Mouse (Mus musculus): ENCODE data around the gene N4bp2l2. TPM values are rescaled to one million over a fixed set of nuclear protein-coding genes. Genes with fewer than 3 reads are reported as not detected.
"Not testable (repeated sequence)": the region's sequence is repeated elsewhere in the genome, so short reads cannot be mapped to it uniquely, and the experiment has no call there.

The N4bp2l2 gene
- total RNA-seq, 2 experiments from 2014 or later: 68.0 to 91.7 TPM

GRCm38 (mm10) chr5:150654548-150654947 lies 11.4 kb downstream of the N4bp2l2 start:
- intact Hi-C loops (cut with DNase I): no loop called here
- no peak for DNase-seq (ENCODE audit: low spot score in 2 of 2)

DNA sequence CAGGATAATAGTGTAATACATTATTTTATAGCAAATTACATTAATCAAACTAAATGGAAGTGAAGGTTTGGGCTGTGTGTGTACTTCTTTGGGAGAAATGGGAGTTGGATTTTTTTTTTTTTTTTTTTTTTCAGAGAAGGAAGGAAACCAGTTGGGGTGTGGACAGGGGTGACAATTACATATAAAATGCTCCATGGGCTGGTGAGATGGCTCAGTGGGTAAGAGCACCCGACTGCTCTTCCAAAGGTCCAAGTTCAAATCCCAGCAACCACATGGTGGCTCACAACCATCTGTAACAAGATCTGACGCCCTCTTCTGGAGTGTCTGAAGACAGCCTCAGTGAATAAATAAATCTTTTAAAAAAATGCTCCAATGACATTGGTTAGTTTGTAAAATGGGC lies 13.4 kb downstream of the N4bp2l2 start:
- DNase-seq (ENCODE audit: low spot score in 2 of 2): no peak
- intact Hi-C loops (cut with DNase I): no loop called here

GRCm38 (mm10) chr5:150644926-150645325 lies 21.1 kb downstream of the N4bp2l2 start:
- intact Hi-C loops (cut with DNase I): no loop called here
- no peak for DNase-seq (ENCODE audit: low spot score in 2 of 2)

GRCm38 (mm10) chr5:150643390-150643789 lies 22.6 kb downstream of the N4bp2l2 start:
- intact Hi-C loops (cut with DNase I); DNase-seq (ENCODE audit: low spot score in 2 of 2): not testable (repeated sequence)

GRCm38 (mm10) chr5:150641440-150641839 lies 24.5 kb downstream of the N4bp2l2 start:
- DNase-seq (ENCODE audit: low spot score in 2 of 2): no peak
- intact Hi-C loops (cut with DNase I): no loop called here

DNA sequence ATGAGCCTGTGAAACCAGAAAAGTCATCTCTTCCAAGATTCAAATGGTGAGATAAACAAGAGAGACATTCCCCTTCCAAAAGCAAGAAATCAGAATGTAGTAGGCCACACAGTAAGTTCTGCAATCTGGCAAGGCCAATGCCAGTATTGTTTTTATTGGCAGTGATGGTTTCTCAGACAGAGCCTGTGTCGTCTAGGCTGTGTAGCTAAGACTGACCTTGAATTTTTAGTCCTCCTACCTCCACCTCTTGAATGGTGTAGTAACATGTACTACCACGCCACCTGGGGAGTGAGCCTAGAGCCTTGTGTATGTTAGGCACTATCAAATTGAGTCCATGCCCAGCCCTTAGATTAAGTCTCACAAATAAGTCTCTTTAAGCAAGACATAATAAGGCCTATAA lies 36.3 kb downstream of the N4bp2l2 start:
- no peak for DNase-seq (ENCODE audit: low spot score in 2 of 2)
- intact Hi-C loops (cut with DNase I): no loop called here

- no peak for DNase-seq (ENCODE audit: low spot score in 2 of 2)
- intact Hi-C loops (cut with DNase I): no loop called here
These were observed 36.7 kb downstream of the N4bp2l2 start for GRCm38 (mm10) chr5:150629272-150629671.

- no peak for DNase-seq (ENCODE audit: low spot score in 2 of 2)
- intact Hi-C loops (cut with DNase I): no loop called here
These were observed 40.5 kb downstream of the N4bp2l2 start for GRCm38 (mm10) chr5:150625528-150625927.

- DNase-seq (ENCODE audit: low spot score in 2 of 2): no peak
- intact Hi-C loops (cut with DNase I): no loop called here
These were observed 43.2 kb downstream of the N4bp2l2 start for GRCm38 (mm10) chr5:150622792-150623191.

GRCm38 (mm10) chr5:150621592-150621991 lies 44.4 kb downstream of the N4bp2l2 start:
- DNase-seq (ENCODE audit: low spot score in 2 of 2): no peak
- intact Hi-C loops (cut with DNase I): no loop called here

DNA sequence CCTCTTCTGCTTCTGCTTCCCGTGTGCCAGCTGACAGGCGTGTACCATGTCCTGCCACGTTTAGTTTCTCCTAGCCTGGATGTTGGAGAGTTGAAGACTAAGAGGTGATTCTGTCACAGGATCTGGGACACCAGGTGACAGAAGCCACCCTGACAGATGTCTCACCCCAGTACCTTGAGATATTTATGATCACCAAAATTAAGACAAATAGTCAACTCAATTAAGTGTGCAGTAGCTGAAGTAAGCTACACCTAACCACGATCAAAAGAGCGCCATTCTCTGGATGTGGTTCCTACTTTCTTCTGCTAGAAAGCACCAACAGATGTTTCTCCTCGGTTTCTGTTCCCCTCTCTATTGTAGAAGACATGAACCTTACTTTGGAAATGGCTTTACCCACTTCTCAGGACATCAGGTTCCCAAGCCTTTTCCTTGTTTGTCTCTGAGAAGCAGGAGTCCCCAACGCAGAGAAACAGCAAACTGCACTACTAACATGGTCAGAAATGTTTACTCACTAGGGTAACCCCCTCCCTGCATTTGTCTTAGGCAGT lies 45.3 kb downstream of the N4bp2l2 start:
- DNase-seq (ENCODE audit: low spot score in 2 of 2): no peak
- intact Hi-C loops (cut with DNase I): no loop called here

DNA sequence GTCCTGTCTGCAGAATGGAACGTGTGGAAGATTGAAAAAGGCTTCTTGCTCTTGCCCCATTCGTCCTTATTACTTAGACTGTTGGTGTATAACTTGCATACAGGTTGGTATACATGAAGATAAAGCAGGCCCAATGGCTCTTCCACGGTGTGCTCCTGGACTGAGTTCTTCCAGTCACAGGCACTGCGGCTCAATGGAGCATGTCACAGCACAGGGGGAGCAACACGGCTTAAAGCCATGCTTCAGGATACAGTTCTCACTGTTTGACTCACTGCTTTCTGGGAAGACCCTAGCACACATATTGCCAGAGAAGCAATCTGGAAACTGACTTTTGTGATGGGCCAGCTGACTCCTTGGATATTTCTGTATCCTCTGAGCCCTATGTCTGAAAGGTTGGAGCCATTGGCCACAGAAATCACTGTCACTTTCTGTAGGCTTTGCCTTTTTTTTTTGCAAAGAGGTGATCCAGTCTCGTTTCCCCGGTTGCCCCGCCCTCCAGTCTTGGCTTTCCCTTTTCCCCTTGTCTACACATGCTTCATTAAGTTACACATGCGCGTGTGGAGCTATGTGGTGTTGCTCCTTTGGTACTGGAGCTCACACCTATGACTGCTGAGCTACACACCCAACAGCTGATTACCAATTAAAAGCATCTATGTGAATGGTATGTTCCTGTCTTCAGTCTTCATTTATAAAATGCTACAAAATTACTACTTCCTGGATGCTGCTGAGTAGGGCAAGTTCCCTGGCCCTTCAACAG lies 47.2 kb downstream of the N4bp2l2 start:
- DNase-seq (ENCODE audit: low spot score in 2 of 2): no peak
- intact Hi-C loops (cut with DNase I): no loop called here

DNA sequence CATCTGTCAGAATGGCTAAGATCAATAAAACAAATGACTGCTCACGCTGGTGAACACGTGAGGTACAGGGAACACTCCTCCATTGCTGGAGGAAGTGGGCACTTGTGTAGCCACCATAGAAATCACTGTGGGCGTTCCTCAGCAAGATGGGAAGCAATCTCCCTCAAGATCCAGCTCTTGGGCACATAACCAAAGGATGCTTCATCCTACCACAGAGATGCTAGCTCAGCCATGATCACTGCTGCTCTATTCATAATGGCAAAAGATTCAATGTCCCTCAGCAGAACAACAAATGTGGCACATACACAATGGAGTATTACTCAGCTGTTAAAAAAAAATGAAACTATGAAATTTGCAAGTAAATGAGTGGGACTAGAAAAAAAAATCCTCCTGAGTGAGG lies 49.3 kb downstream of the N4bp2l2 start:
- intact Hi-C loops (cut with DNase I): no loop called here
- DNase-seq (ENCODE audit: low spot score in 2 of 2): no peak

DNA sequence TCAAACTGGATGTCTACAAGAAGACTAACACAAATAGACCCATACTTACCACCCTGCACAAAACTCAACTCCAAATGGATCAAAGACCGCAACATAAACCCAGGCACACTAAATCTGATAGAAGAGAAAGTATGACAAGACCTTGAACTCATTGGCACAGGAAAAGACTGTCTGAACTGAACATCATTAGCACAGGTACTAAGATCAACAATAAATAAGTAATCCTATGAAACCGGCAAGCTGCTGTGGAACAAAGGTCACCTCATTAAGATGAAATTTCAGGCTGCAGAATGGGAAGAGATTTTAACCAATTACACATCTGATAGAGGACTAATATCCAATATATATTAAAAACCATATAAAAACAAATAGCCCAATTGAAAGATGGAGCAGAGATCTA lies 49.8 kb downstream of the N4bp2l2 start:
- no peak for DNase-seq (ENCODE audit: low spot score in 2 of 2)

GRCm38 (mm10) chr5:150614054-150614453 lies 51.9 kb downstream of the N4bp2l2 start:
- DNase-seq (ENCODE audit: low spot score in 2 of 2): no peak
- intact Hi-C loops (cut with DNase I): no loop called here

More for the DNA sequence above, 49.8 kb downstream of the N4bp2l2 start:
- intact Hi-C loops (cut with DNase I): no loop called here

- peak in 1 of 2 experiments; percentile 29 for DNase-seq (ENCODE audit: low spot score in 2 of 2)
- intact Hi-C loops (cut with DNase I): no loop called here
These were observed 54.3 kb downstream of the N4bp2l2 start for GRCm38 (mm10) chr5:150611697-150612096.

DNA sequence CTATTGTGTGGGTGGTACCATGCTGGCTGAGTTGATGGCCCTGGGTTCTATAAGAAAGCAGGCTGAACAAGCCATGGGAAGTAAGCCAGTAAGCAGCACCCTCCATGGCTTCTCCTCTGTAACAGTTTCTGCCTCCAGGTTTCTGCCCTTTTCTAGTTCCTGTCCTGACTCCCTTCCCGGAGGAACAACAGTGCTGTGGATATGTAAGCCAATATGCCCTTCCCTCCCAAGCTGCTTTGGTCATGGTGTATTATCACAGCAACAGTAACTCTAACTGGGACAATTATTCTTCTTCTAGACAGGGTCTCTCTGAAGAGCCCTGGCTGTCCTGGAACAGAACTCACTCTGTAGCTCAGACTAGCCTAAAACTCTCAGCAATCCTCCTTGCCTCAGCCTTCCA lies 54.8 kb downstream of the N4bp2l2 start:
- intact Hi-C loops (cut with DNase I): no loop called here
- DNase-seq (ENCODE audit: low spot score in 2 of 2): no peak

- no peak for DNase-seq (ENCODE audit: low spot score in 2 of 2)
- intact Hi-C loops (cut with DNase I): no loop called here
These were observed 58.4 kb downstream of the N4bp2l2 start for GRCm38 (mm10) chr5:150607631-150608030.

- intact Hi-C loops (cut with DNase I): no loop called here
- no peak for DNase-seq (ENCODE audit: low spot score in 2 of 2)
These were observed 59.9 kb downstream of the N4bp2l2 start for GRCm38 (mm10) chr5:150606131-150606530.

DNA sequence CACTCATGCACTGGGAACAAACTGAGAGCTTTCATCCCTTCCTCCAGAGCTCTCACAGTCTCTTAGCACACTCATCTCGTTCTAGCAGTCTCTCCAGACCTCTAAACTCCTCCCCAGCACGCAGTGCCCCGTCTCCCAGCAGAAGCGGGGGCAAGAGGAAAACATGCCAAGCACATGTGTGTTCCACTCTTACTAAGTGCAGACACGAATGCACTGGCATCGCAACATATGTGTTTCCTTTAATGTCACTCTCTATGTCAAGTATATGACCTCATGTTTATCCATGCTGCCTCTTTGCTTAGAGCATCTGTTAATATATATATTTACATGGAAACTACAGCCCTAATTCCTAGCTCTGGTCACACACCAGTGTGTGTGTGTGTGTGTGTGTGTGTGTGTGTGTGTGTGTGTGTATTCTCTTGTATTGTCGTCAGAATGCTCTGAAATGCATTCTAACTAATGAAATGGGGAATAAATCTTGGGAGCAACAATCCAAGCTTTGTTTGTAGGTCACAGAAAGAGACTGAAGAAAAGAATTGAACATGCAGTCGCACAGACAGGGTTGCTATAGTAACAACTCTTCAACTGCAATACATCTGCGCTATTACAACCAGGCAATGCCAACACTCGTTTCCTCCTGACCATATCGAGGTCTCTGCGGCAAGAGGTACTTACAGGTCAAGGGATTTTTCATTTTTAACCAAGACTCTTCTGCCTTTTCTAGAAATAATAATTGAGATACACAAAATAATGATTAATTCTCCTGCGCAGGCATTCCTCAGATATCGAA lies 64.3 kb downstream of the N4bp2l2 start:
- intact Hi-C loops (cut with DNase I): no loop called here
- no peak for DNase-seq (ENCODE audit: low spot score in 2 of 2)
